Mouse (Mus musculus) heart, postnatal 0 days (tissue): Measurements from ENCODE around the gene Pidd1.

Experiments used
- CTCF ChIP-seq: IDR thresholded peaks from 2 replicates; pipeline ENCODE4 v1.5.1; 2016; ENCODE audit warnings: antibody characterized with exemption, control low read depth, low read depth
- EP300 ChIP-seq: IDR thresholded peaks from 2 replicates; pipeline ENCODE4 v1.6.1; 2016; ENCODE audit warnings: antibody characterized with exemption, low read depth

- TF ChIP-seq EP300 (no peak), CTCF (peak; percentile 56)
These were observed 24.8 kb upstream of the Pidd1 start for GRCm38 (mm10) chr7:141468522-141469211.
